Mouse (Mus musculus) spleen, adult 2 months (tissue): ENCODE data around the gene Tank. TPM values are rescaled to one million over a fixed set of nuclear protein-coding genes. Genes with fewer than 3 reads are reported as not detected.

Source experiments
- DNase-seq, 2 experiments: peaks; one replicate each; pipeline versions ENCODE4 v3.0.0 to v3.0.0-alpha.2; 2012 to 2021; ENCODE audit warnings: low spot score in 2 of 2, low read depth in 1 of 2
- H3K27ac ChIP-seq: fragments of 200-500 bp; 2 replicates; pipeline ENCODE4 v1.5.1; 2012; ENCODE audit warnings: low read length, inconsistent platforms; ENCODE audit not compliant: insufficient read depth
- H3K27me3 ChIP-seq: fragments of 200-500 bp; 2 replicates; pipeline ENCODE4 v1.6.1; 2012; ENCODE audit warnings: mild to moderate bottlenecking, moderate library complexity, low read length, inconsistent platforms; ENCODE audit not compliant: control insufficient read depth, insufficient read depth
- H3K36me3 ChIP-seq: fragments of 200-500 bp; 2 replicates; pipeline ENCODE4 v1.6.1; 2012; ENCODE audit warnings: mild to moderate bottlenecking, low read length, inconsistent platforms; ENCODE audit not compliant: control insufficient read depth, insufficient read depth
- H3K4me1 ChIP-seq: fragments of 200-500 bp; 2 replicates; pipeline ENCODE4 v1.6.1; 2011; ENCODE audit warnings: inconsistent platforms; ENCODE audit not compliant: control insufficient read depth, insufficient read depth, insufficient read length
- H3K4me3 ChIP-seq: fragments of 200-500 bp; 2 replicates; pipeline ENCODE4 v1.5.1; 2011; ENCODE audit warnings: mild to moderate bottlenecking, inconsistent platforms; ENCODE audit not compliant: insufficient read depth, insufficient read length; ENCODE audit errors: extremely low read depth
- CTCF ChIP-seq: fragments of 200-500 bp; IDR thresholded peaks from 2 replicates; pipeline ENCODE4 v1.5.1; 2011; ENCODE audit warnings: mild to moderate bottlenecking, inconsistent platforms; ENCODE audit not compliant: insufficient read depth, insufficient read length, insufficient replicate concordance; ENCODE audit errors: extremely low read depth
- POLR2A ChIP-seq: fragments of 200-500 bp; IDR thresholded peaks from 2 replicates; pipeline ENCODE4 v1.6.1; 2011; ENCODE audit warnings: low read depth, low read length, inconsistent platforms
- WGBS: fragments of 180-500 bp; shearing (Covaris S2); methylation state at CpG from one replicate; pipeline ENCODE4 v1.1.7; 2018; 5-methylcytosine and 5-hydroxymethylcytosine counted together
- polyA plus RNA-seq: library from polyadenylated mRNA; depleted of rRNA; stranded (reverse); fragments of >200 nt; gene quantifications from 2 replicates; pipeline ENCODE4 v1.2.3, GENCODE M21; 2012

Gene Tank
- polyA plus RNA-seq, 1 experiment: 7.3 TPM

DNA sequence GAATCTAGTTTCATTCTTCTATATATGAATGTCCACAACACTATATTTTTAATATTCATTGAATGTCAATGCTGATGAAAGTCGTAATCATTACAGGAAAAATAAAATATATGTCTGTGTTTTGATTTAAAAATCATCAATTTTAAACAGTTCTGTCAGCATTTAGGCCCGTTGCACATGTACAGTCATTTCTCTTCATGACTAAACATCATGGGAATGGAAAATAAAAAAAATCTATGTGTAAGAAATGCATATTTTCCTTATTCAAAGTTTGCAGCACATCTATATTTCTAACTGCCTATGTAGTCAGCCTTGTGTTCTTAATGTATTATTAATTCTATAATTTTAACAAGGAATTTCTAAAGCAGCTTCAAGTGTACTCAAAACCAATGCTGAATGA, 12.4 kb downstream of the Tank start:
- H3K4me1 ChIP-seq: peaks cover 10% of the 10 kb centered on the region; the same call in 1 of the 2 replicates
- no peak overlapping the region for H3K4me3 ChIP-seq
- H3K36me3 ChIP-seq: peaks cover 2% of the 10 kb centered on the region; the same call in 1 of the 2 replicates
- DNase-seq: no peak
- 88% methylated on average over 2 of the region's 2 CpGs for WGBS
- no peak overlapping the region for H3K27ac ChIP-seq
- TF ChIP-seq POLR2A (no peak), CTCF (no peak)
- no peaks in the 10 kb centered on the region for H3K27me3 ChIP-seq

DNA sequence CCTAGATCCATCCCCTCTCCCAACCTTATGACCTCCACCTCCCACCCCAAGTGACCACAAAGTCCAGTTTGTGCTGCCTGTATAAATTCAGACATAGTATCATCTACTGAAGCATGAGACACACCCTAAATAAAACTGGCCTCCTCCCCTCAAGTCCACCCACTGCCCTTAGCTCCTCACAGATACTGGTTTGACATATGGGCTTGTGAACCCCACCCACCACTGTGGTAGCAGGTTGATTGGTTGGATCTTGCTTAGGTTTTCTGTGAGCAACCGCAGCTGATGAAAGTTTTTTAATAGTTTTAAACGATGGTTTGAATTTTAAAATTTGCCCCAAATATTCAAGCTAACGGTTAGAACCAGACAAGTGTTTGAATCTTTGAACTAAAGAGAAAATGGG, 13.7 kb downstream of the Tank start:
- Histone ChIP-seq H3K36me3 (no peaks in the 10 kb centered on the region), H3K27me3 (no peaks in the 10 kb centered on the region), H3K27ac (no peak overlapping the region), H3K4me3 (no peak overlapping the region), H3K4me1 (peaks cover 10% of the 10 kb centered on the region; the same call in 1 of the 2 replicates)
- WGBS: 91% methylated on average over 3 of the region's 3 CpGs
- TF ChIP-seq POLR2A (no peak), CTCF (no peak)
- no peak for DNase-seq

DNA sequence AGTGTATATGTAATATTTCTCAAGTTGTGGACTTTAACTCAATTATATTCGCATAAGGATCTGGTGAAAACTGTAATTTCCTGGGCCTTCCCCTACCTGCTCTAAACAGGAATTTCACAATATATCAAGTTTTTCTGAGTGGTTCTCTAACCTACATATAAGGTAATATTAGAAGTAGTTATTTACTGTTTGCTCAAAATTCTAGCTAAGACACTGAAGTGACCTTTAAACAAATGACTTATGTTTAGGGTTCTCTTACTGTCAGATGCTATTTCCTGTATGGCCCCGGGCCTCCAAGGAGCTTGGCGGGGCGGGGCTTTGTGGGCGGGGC, 14.3 kb downstream of the Tank start:
- peaks cover 10% of the 10 kb centered on the region; the same call in 1 of the 2 replicates for H3K4me1 ChIP-seq
- DNase-seq: no peak
- H3K27me3 ChIP-seq: no peaks in the 10 kb centered on the region
- TF ChIP-seq CTCF (no peak), POLR2A (no peak)
- WGBS: 6% methylated on average over 5 of the region's 5 CpGs
- 0 out of 2 replicates have a peak, but pooled peaks cover 1% of the 10 kb centered on the region for H3K36me3 ChIP-seq
- H3K4me3 ChIP-seq: peak overlapping the region; percentile 88; the same call in 1 of the 2 replicates
- H3K27ac ChIP-seq: no peak overlapping the region

DNA sequence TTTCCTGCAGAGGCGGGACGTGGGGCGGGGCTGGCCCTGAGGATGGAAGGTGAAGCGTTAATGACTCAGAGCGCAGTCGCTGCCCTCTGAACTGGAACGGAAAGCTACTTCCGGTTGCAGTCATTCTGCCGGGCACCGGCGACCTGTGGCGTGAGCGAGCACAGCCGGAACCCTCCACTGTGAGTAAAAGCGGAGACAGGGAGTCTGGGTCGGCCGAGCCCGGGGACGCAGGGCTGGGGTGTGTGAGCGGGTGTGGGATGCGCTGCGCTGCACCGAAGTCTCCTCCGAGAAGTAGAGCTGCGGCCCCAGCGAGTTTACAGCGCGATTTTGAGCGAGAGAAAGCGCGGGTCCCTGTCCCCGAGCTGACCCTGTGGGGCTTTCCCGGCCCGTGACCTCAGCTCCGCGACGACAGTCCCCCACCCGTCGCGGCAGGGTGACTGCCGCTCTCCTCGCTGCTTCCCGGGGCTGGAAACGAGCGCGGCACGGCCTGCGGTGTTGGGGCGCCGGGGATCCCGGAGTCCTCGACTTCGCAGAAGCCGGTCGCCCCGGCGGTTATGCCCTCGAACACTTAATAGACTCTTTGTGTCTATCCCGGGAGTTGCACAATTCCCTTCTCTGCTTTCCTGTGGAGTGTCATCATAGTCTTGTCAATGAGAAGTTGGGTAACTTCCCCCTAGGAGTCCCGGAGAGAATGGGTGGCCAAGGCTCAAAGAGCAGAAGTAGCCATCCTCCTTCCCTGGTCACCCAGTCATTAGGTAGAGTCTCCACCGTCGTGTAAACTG, 14.8 kb downstream of the Tank start:
- Histone ChIP-seq H3K36me3 (0 out of 2 replicates have a peak, but pooled peaks cover 1% of the 10 kb centered on the region), H3K4me1 (peaks cover 10% of the 10 kb centered on the region; the same call in 1 of the 2 replicates), H3K27me3 (no peaks in the 10 kb centered on the region), H3K4me3 (peak overlapping the region; percentile 88), H3K27ac (peak overlapping the region; percentile 94)
- WGBS: under 1% methylated on average over 62 of the region's 62 CpGs
- peak; percentile 85 to 95 for DNase-seq
- TF ChIP-seq CTCF (no peak), POLR2A (peak; percentile 85)

DNA sequence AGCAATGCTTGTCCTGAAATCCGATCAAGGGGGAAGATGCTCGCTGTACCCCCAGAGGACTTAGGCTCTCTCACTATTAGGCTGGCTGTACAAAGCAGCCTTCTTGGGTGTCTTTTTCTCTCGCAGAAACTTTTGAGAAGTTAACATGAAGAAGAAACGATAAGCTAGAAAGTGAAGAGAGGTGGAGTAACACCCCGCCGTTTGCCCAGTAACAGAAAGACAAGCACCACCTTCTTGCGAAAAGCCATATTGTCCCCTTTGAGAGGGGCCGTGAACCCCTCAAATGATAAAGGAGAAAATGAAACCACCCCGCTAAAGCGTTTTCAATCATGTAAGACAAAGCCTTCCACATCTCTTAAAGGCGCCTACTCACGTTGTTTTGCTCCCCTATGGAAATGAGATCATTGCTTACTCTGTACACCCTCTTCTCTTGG, 15.5 kb downstream of the Tank start:
- peak overlapping the region; percentile 88 for H3K4me3 ChIP-seq
- under 1% methylated on average over 12 of the region's 12 CpGs for WGBS
- no peak for DNase-seq

DNA sequence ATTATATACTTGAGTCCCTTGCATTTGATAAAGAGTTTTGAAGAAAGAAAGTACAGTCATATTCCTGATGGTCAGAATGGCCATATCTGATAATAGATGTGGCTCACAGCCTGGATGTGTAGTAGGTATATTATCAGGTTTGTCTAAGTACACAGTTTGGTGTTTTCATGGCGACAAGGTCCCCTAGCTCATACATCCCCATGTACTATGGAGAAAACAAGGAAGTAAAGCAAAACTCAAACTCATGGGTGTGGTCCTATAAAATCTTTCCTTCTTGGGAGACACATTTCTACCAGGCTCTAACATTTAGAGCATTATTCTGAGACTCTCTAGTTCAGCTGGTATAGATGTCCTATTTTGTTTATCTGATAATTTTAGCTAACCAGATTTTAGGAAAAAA, 21.3 kb downstream of the Tank start:
- 67% methylated on average over 1 of the region's 1 CpGs for WGBS
- H3K36me3 ChIP-seq: peaks cover 3% of the 10 kb centered on the region
- TF ChIP-seq CTCF (no peak), POLR2A (no peak)
- H3K27ac ChIP-seq: no peak overlapping the region
- peaks cover 9% of the 10 kb centered on the region; the same call in 1 of the 2 replicates for H3K4me1 ChIP-seq
- H3K4me3 ChIP-seq: no peak overlapping the region
- no peaks in the 10 kb centered on the region for H3K27me3 ChIP-seq
- DNase-seq: no peak

More for the DNA sequence above, 15.5 kb downstream of the Tank start:
- Histone ChIP-seq H3K27me3 (no peaks in the 10 kb centered on the region), H3K27ac (peak overlapping the region; percentile 94), H3K36me3 (0 out of 2 replicates have a peak, but pooled peaks cover 1% of the 10 kb centered on the region), H3K4me1 (peaks cover 10% of the 10 kb centered on the region; the same call in 1 of the 2 replicates)
- TF ChIP-seq POLR2A (no peak), CTCF (no peak)

DNA sequence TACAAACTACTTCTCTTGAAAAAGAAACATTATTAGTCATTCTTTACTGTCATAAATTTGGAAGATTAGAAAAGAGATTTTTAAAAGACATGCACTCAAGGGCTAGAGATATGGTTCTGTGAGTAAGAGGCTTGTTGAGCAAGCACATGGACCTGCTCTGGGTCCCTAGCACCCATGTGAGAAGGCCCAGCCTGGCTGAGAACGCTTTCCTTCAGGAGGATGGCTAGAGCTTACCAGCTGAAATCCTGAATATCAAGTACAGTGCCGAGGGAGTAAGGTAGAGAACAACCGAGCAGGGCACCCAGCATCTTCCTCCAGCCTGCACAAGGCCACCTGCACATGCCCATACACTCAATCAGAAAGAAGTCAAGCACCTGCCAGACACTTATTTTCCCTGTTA, 25.1 kb downstream of the Tank start:
- Histone ChIP-seq H3K4me1 (peaks cover 3% of the 10 kb centered on the region; the same call in 1 of the 2 replicates), H3K36me3 (peaks cover 4% of the 10 kb centered on the region), H3K27ac (no peak overlapping the region), H3K4me3 (no peak overlapping the region), H3K27me3 (no peaks in the 10 kb centered on the region)
- WGBS: 89% methylated on average over 3 of the region's 3 CpGs
- TF ChIP-seq CTCF (no peak), POLR2A (no peak)
- DNase-seq: no peak
